8 mouse cellular contexts compared by ENCODE assay signal in the genomic region with DNA sequence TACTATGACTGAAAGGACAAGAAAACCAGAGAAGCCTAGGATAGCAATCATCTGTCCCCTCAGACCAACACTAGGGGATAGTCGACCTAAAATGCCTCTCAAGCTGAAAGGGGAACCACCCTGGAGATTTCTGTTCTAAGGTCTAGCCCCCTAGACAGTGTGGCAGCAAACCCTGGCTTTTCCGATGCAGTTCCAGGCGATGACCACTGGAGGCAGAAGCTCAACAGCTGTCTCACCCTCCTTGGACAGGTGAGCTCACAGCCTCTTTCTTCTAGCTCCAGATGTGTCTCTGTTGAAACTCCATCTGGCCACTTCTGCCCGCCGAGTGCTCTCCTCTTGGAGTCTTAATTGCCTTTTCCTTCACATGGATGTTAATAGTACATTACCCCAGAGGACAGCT.
DNase-seq lines count a peak whose midpoint lies in the region; ATAC-seq lines count a peak whose summit lies in the region.

No protein-coding gene starts in this region.

- H3K4me1 ChIP-seq in kidney, embryonic 15.5 days: no peaks in the 10 kb centered on the region

- no peaks in the 10 kb centered on the region for H3K27me3 ChIP-seq in kidney, embryonic 15.5 days

- peak; percentile 16 for DNase-seq in cerebellum, adult 11 months
- no peak for DNase-seq in cerebellum, adult 11-12 months
- peak; percentile 42 for DNase-seq in ovary, postnatal 14 days (ENCODE audit: low spot score)
- DNase-seq in ovary, adult 18-20 months (ENCODE audit: low spot score): no peak
- peak; percentile 65 for DNase-seq in naive thymus-derived CD4-positive, alpha-beta T cell, adult 2 months (ENCODE audit: low read depth)
- peak; percentile 73 for DNase-seq in thymus, postnatal 4 days

- H3K4me2 ChIP-seq in kidney, embryonic 15.5 days: no peak overlapping the region

- no peak overlapping the region for H3K27ac ChIP-seq in kidney, embryonic 15.5 days

- H3K9ac ChIP-seq in kidney, embryonic 15.5 days: no peak overlapping the region

- peaks cover 80% of the 10 kb centered on the region for H3K36me3 ChIP-seq in kidney, embryonic 15.5 days

- 39% methylated on average over 5 of the region's 5 CpGs for WGBS in kidney, embryonic 15.5 days

- no peaks in the 10 kb centered on the region for H3K9me3 ChIP-seq in kidney, embryonic 15.5 days (replicated peaks)

- no peak overlapping the region for H3K4me3 ChIP-seq in kidney, embryonic 15.5 days (replicated peaks)

- peak; percentile 76 for ATAC-seq in common myeloid progenitor, adult 5-6 weeks (replicated peaks; ENCODE audit: low read depth, poor library complexity, severe bottlenecking)
- 0 out of 2 replicates have a peak, but pooled peaks have one; percentile 18 for ATAC-seq in kidney, embryonic 15.5 days (replicated peaks; ENCODE audit: low FRiP score)

Comparison
In these comparisons a context has a peak if more than half of its experiments do, and no peak if none do; other contexts are left out.
1. DNase-seq: peak in cerebellum, adult 11 months (single experiment), ovary, postnatal 14 days (single experiment), naive thymus-derived CD4-positive, alpha-beta T cell, adult 2 months (single experiment) and thymus, postnatal 4 days (single experiment); none in cerebellum, adult 11-12 months (single experiment) and ovary, adult 18-20 months (single experiment).